Mouse (Mus musculus): Measurements from ENCODE around the gene Hist2h2be.

GRCm38 (mm10) chr3:96247356-96248140, 26.6 kb downstream of the Hist2h2be start:
- no peak for TF ChIP-seq CTCF (IDR thresholded peaks at IDR 0.05; ENCODE audit: low read depth)
- TF ChIP-seq EP300 (optimal IDR thresholded peaks at IDR 0.05): no peak
